ENCODE assay signal across 20 mouse cellular contexts in genomic region chr19:48771565-48771964, GRCm38 (mm10).
DNase-seq lines count a peak whose midpoint lies in the region; ATAC-seq and TF ChIP-seq lines count a peak whose summit lies in the region.
"Had no signal": no experiment of that assay in that cellular context is flagged by ENCODE, and none has a peak within 500 bp of the region (broad histone marks: within the 10 kb centered on the region; RNA-seq: fewer than 3 reads in every experiment).

No protein-coding gene starts in this region.

- DNase-seq in retina, postnatal 1 day = peak; percentile 14
- no peak for DNase-seq in retina, embryonic 14.5 days (ENCODE audit: low spot score)
- peak; percentile 9 for DNase-seq in R1 (ENCODE audit: low read depth, low spot score)
- DNase-seq in brain, adult 2 months (ENCODE audit: low read depth, low spot score) = peak; percentile 75
- no peak for DNase-seq in left cerebral cortex, adult 2 months (ENCODE audit: extremely low spot score in 1 of 2, low spot score in 2 of 2)
- DNase-seq: adrenal gland, adult 2 months; adrenal gland, postnatal 14 days; cerebellum, adult 18-20 months; cerebellum, adult 9-10 months; cerebellum, postnatal 14 days; gastrocnemius, postnatal 10 days; gastrocnemius, postnatal 36 days; heart, postnatal 36 days had no signal

- intact Hi-C loops in left cerebral cortex, adult 2 months (cut with DNase I) = no loop called here

- no peak overlapping the region for H3K4me3 ChIP-seq in left cerebral cortex, adult 2 months
- H3K4me3 ChIP-seq: forebrain, embryonic 10.5 days; forebrain, embryonic 13.5 days; hindbrain, embryonic 10.5 days; hindbrain, embryonic 13.5 days had no signal

- no peak for TF ChIP-seq CTCF in left cerebral cortex, adult 2 months (IDR thresholded peaks at IDR 0.05)

- no peak overlapping the region for H3K27ac ChIP-seq in left cerebral cortex, adult 2 months
- H3K27ac ChIP-seq: forebrain, embryonic 10.5 days; forebrain, embryonic 13.5 days; hindbrain, embryonic 10.5 days; hindbrain, embryonic 13.5 days had no signal

- ATAC-seq in megakaryocyte, adult 5-6 weeks (ENCODE audit: poor library complexity, severe bottlenecking) = no peak
- ATAC-seq: CD4-positive, CD25-positive, alpha-beta regulatory T cell, adult 4 months; hindbrain, embryonic 16.5 days had no signal

Comparison
In these comparisons a context has a peak if more than half of its experiments do, and no peak if none do; other contexts are left out.
1. DNase-seq: peak in retina, postnatal 1 day (single experiment), R1 (single experiment) and brain, adult 2 months (single experiment); none in retina, embryonic 14.5 days (single experiment) and left cerebral cortex, adult 2 months (0 of 2).